Comparison of ENCODE assay signal across 17 mouse cellular contexts in genomic region chr14:20991492-20991891, GRCm38 (mm10).
"Had no signal": no experiment of that assay in that cellular context is flagged by ENCODE, and none has a peak within 500 bp of the region (broad histone marks: within the 10 kb centered on the region; RNA-seq: fewer than 3 reads in every experiment).

No protein-coding gene starts in this region.

- H3K4me2 ChIP-seq: neural tube, embryonic 12.5 days; neural tube, embryonic 13.5 days; neural tube, embryonic 15.5 days; stomach, embryonic 15.5 days had no signal

- H3K9me3 ChIP-seq: neural tube, embryonic 12.5 days; neural tube, embryonic 13.5 days; neural tube, embryonic 15.5 days; stomach, embryonic 15.5 days had no signal

- H3K27me3 ChIP-seq: neural tube, embryonic 12.5 days; neural tube, embryonic 13.5 days; neural tube, embryonic 15.5 days; stomach, embryonic 15.5 days had no signal

- H3K4me1 ChIP-seq: neural tube, embryonic 12.5 days; neural tube, embryonic 13.5 days; neural tube, embryonic 15.5 days; stomach, embryonic 15.5 days had no signal

- H3K36me3 ChIP-seq: neural tube, embryonic 15.5 days had no signal

- H3K4me3 ChIP-seq: neural tube, embryonic 12.5 days; neural tube, embryonic 13.5 days; neural tube, embryonic 15.5 days; stomach, embryonic 15.5 days had no signal

- H3K9ac ChIP-seq: neural tube, embryonic 12.5 days; neural tube, embryonic 13.5 days; neural tube, embryonic 15.5 days; stomach, embryonic 15.5 days had no signal

- DNase-seq: retina, postnatal 1 day; right cerebral cortex, adult 18-20 months; right cerebral cortex, postnatal 14 days; right cerebral cortex, postnatal 25 days; right cerebral cortex, postnatal 4 days; spleen, adult 18-20 months; thymus, adult 18-20 months; thymus, adult 2 months; thymus, postnatal 14 days; thymus, postnatal 25 days; thymus, postnatal 36 days; thymus, postnatal 4 days had no signal

- H3K27ac ChIP-seq: neural tube, embryonic 12.5 days; neural tube, embryonic 13.5 days; neural tube, embryonic 15.5 days; stomach, embryonic 15.5 days; stomach, postnatal 0 days had no signal
